Mouse (Mus musculus) urinary bladder, postnatal 25 days (tissue): ENCODE measurements around the gene Klk1b22.
"Not testable (repeated sequence)": the region's sequence is repeated elsewhere in the genome, so short reads cannot be mapped to it uniquely, and the experiment has no call there.

Experiments
- DNase-seq: peaks from one replicate; pipeline ENCODE4 v3.0.0; 2022; ENCODE audit warnings: low spot score

Klk1b22 gene

GRCm38 (mm10) chr7:44112373-44112772, at the start of gene Klk1b22:
Klk1b22 (plus strand) TSS chr7:44112673.
- no peak for DNase-seq

- DNase-seq = no peak
Measured at GRCm38 (mm10) chr7:44072117-44072516, 40.4 kb upstream of the Klk1b22 start.

GRCm38 (mm10) chr7:44077703-44078102, 34.8 kb upstream of the Klk1b22 start:
- no peak for DNase-seq

- no peak for DNase-seq
Measured at GRCm38 (mm10) chr7:44096111-44096510, 16.4 kb upstream of the Klk1b22 start.

- not testable (repeated sequence) for DNase-seq
Measured at GRCm38 (mm10) chr7:44102028-44102427, 10.4 kb upstream of the Klk1b22 start, which contains the start of gene Klk1b21. Klk1b21 (plus strand) TSS chr7:44102328.

- no peak for DNase-seq
Measured at GRCm38 (mm10) chr7:44123445-44123844, 11.0 kb downstream of the Klk1b22 start.

GRCm38 (mm10) chr7:44136467-44136866, 24.0 kb downstream of the Klk1b22 start, which contains the start of gene Klk1b16:
Klk1b16 (plus strand) TSS chr7:44136767.
- DNase-seq = no peak
